Mouse (Mus musculus) kidney, adult 8-10 months (tissue): ENCODE results near the gene Prkg1.

Experiments used
- DNase-seq, 2 experiments: peaks; one replicate each; pipeline ENCODE4 v3.0.0; 2022

Prkg1 gene

DNA sequence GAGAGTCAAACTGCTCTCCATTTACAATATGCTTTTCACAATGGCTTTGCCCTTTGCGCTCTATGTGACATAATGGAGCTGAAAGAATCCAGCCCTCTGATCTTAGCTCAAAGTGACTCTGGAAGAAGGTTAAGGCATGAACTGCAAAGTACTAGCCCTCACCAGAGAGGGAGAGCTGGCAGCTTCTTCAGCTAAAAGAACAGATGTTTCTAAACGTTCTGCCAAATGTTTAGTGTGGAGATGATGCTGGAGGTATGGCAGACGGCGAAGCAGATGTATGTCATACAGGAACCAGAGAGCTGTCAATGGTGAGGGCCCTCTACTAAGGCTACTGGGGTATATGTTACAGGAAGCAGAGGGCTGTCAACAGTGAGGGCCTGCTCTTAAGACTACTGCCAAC, 148.0 kb downstream of the Prkg1 start:
- no peak for DNase-seq

DNA sequence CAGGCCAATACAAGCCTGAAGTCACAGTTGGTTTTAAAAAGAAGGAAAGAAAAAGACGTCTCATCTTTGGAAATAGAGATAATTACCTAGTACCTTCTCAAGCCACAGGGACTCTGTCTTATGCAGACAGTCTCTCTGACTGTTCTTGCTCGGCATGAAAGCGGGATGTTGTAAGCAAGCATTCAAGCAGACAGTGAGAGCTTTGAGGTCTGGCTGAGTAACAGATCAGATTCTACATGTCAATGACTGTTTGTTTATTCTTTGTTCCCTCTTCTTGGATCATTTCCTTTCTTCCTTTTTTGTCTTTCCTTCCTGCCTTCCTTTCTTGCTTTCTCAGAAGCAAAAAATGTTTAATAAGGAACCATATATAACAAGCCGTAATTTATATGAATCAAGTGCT, 148.7 kb downstream of the Prkg1 start:
- DNase-seq: no peak

DNA sequence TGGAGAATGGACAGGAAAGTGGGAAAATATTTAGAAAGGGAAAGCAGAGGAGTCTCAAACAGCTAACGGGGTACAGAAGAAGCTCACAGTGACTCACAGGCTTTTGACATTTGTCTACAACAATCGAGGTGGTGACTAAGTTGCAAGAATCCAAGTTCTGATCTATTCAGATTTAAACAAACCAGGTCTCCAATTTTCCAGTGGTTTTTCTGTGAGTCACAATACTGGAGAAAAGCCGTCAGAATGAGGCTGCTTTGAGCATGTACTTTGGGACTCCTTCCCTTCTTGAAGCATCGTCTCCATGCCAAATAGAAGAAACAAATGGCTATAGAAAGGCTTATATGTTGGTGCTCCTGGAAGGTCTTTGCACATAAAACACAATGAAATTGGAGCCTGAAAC, 151.7 kb downstream of the Prkg1 start:
- no peak for DNase-seq

DNA sequence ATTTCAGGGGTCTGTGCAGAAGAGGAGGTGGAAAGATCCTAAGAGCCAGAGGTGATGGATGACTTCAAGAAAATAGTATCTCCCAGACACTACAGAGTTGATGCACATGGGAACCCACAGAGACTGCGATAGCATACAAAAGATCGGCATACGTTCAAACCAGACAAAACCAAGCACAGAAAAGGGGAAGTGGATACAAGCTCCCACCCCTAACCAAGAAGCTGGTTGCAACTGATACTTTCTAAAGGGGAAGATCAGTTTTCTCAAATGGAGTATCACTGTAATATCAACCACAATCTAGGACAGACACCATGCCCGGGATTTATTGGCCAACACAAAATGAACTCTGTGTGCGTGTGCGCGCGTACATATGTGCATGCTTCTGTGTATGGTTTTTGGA, 162.3 kb downstream of the Prkg1 start:
- no peak for DNase-seq

DNA sequence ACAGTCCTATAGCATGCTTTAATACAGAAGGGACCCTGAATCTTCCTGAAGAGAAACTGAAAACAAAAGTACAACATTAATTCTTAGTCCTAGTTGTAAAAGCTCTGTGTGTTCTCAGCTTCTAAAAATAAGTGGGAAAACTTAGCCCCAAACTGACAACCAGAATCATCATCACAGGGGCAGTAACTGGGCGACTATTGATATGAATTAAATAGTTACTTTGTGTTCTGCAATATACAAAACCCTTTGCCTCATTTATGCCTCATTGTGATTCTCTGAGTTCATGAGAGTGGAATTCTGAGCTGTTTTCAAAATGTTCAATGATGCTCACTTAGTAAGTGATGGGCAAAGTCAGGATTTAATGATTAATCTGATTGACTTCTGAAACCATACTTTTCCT, 170.8 kb downstream of the Prkg1 start:
- DNase-seq: no peak

DNA sequence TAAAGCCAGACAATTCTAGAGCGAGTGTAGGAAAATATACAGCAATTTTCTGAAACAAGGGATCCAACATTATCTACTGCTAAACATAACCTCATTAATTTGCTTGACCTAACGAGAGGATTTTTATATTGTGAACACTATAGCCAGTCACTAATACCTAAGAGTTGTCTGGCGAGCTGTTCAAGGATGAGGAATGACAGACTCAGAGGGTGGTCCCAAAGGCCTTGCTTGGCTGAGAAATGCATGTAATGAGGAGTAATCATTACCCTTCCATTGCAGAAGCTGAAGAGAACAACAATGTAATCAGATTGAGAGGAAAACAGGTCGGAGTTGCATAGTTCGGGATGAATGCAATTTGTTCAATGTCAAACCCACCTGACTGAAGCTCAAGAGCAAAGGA, 174.1 kb downstream of the Prkg1 start:
- no peak for DNase-seq

DNA sequence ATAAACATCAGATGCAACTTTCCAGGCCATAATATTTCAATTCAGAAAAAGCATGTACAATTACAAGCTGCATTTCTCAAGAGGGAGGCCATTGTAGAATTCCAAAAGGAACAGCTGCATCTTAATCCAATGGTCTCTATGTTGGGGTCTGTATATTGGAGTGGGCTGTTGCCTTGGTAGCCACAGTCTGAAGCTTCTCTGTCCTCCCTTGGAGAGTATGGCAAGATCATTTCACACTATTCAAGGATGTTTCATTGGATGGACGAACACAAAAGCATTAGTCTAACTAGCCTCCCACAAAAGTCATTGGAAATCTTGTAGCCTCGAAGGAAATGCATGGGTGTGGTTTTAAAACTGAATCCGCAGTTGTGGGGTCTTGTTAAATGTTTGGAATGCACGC, 187.7 kb downstream of the Prkg1 start:
- DNase-seq: no peak

DNA sequence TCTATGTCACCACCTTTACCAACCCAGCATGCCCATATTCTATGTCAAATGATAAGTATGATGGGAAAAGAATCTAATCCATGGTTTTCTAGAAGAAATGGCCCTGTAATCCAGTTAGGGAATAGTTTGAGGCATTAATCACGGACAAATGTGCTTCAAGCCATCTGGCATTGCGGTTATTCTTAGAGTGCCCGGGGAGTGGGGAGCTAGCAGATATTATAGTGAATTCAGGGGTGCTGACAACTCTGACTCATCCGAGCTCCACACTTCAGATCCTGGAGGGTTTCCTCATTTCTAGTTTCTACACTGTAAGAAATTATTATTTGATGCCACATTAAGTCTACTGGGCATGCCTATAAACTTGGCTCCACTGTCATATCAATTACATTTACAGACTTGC, 200.5 kb downstream of the Prkg1 start:
- no peak for DNase-seq

DNA sequence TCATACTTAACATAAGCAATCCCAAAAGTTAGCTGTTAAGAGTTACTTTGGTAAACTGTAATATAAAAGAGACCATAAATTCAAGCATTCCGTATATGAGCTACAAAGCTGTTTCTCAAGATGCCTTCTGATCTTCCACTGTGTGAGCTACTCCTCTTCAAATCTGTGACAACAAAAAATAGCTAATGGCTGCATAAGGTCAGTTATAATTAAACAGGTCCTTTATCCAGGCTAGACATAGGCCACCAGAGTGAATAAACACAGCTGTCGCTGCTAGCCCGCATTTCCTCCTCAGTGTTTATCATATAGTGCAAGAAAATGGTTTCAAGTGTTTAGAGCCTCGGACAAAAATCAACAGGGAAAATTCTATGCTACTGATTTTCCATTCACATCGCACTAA, 218.8 kb downstream of the Prkg1 start:
- no peak for DNase-seq

DNA sequence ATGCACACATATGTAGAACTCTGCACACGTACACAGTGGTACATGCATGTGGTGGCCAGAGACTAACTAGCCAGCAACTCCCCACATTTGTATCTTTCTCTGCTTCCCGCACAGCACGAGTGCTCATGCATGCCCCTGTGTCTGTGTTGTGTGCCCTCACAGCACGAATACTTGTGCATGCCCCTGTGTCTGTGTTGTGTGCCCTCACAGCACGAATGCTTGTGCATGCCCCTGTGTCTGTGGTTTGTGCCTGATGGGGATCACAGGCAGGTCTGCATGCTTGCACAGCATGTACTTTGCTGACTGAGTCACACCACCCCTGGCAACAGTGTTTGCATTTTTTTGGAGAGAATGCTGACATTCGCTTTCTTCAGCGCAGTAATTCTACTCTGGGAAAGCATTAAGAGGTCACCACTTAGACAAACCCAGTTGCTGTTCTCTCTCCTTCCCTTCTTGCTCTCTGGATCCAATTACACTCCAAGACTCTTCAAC, 233.5 kb downstream of the Prkg1 start:
- peak; percentile 5 to 9 for DNase-seq

DNA sequence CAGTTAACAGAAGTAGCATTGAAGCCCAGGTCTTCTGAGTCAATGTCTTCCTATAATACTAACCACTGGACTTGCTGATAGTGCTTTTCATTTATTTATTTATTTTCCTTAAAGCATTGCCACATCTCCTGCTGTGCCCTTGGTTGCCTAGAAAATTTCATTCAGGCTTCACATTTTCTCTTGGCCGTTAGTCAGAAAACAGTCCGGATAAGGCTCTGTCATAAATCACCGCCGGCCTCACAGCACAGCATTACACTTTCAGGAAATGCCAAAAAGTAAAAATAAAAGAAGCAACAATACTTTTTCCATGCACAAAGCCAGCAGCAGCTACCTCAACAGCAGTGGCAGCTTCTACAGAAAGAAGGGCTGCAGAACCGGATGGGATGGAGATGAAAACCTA, 234.2 kb downstream of the Prkg1 start:
- peak; percentile 36 to 50 for DNase-seq

DNA sequence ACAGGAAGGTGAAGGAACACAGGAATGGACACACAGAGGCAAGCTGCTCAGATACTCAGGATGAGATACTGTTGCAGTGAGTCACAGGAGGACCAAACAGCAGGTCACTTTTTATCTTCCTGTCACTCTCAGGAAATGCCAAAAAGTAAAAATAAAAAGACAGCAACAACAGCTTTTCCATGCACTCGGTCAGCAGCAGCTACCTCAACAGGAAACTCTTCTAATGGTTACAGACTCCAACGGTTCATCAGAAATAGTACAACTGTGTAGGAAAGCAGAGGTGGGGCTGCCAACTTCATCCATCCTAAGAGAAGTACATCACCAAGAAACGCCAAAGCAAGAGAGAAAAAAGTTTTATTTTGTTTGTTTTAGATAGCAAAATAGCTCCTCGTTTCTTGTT, 234.9 kb downstream of the Prkg1 start:
- peak; percentile 7 to 26 for DNase-seq

DNA sequence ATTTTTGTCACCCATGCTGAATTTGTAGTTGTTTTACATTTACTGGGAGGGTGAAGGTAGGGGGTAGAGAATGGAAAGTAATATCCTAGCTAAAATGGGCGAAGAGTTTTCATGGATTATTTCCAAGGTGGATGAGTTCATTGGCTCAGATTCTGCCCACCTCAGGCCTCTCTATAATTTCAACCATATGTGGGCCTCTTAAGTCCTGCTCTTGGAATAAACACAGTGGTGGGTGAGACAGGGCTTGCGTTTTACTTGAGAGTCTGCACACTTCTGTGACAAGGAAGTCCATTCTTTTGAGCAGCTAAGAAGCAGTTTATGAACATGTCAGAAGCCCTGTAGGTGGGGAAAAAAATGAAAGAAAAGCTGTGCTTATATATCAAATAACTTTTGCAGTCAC, 250.3 kb downstream of the Prkg1 start:
- DNase-seq: no peak

DNA sequence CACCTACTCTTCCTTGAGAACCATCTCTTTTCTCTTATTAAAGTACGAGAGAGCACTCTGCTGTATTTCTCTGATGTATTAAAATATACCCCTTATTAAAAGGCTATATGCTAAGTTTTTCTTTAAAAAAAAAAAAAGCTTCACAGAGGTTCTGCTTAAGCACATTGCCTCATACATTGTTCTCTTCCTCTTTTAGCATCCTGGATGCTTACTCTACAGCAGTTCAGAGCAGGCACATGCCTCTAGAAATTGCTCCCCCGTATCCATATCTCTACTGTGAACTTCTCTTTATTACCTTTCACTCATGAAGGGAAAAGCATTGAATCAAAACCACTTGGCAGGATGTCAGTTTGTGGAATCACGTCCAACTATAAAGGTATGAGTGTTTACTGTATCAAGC, 257.0 kb downstream of the Prkg1 start:
- no peak for DNase-seq

DNA sequence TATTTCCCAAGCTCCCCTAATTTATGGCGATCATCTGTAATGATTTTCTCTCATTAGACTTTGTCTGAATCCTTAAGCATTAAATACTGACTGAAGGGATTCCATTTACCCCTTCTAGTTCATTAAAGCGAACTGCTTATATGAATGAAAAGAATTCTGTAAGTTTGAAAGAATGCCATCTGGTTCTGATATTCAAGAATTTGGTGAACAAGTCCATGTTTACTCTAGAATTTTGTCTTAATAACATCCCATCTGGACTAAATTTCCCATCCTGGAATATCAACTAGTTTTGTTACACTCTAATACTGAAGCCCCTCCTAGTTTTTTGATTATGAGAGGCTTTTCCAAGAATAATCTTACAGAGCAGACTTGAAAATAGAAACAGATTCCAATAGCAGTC, 258.5 kb downstream of the Prkg1 start:
- DNase-seq: no peak

DNA sequence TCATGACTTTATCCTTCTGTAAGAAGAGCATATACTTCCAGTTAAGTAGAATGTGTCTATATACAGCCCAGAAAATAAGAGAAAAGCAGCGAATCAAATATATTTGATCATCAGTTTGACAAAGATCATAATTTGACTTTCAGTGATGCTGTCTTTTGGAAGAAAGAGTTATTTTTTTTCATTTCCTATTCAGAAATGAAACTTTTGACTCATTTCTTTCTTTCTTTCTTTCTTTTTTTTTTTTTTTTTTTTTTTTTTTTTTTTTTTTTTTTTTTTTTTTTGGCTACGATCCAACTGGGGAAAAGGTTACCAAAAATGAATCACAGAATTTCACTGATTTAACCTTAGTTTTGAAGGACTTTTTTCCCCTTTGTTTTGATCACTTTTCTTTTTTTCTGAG, 259.8 kb downstream of the Prkg1 start:
- no peak for DNase-seq

DNA sequence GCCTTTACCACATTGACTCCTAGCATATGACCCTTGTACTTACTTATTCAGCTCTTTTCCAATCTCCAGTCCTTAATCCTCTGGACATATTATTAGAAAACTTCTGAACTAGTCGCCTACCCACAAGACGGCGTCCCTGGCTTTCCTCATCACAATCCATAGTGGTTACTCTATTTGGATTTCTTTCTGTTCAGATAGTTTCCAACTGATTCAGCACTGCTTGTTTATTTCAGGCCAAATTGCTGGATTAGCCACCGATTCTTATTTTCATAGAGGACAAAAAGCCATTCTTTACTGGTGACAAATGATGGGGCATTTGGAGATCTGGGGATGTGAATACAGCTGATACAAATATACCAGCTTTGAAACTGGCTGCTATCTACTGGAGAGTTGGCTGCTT, 267.4 kb downstream of the Prkg1 start:
- DNase-seq: no peak

DNA sequence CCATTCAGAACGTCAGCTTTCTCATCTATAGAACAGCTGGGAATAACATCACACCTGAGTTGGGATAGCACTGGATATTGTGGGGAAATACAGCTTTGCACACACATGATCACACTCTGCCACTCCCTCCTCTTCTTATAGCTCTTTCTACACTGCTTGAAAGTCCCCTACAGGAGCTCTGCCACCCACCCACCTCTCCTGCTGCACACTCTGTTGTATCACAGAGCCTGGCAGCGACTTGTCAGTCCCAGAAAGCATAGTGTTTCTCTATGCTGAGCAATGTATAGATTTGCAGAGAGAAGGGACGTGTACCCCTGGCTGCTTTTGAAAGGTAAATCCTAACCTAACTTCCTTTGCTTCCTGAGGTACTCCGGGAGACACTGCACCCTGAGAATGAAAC, 275.2 kb downstream of the Prkg1 start:
- no peak for DNase-seq

DNA sequence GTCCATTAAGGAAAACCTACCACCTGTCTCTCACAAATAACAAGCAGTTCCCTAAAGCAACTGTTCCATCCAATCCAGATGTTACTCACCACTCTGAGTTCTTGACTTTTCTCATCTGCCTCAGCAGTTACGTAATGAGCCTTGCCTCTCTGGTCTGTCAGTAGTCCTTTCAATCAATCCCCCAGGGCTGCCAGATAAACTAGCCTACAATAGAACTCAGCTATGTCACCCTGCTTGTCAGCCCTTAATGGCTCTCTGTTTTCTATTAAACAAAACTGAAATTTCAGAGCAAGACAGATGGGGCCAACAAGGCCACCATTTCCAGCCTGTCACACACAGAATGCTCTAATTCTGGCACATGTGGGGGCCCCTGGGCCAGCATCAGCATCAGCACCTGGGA, 293.1 kb downstream of the Prkg1 start:
- DNase-seq: no peak

DNA sequence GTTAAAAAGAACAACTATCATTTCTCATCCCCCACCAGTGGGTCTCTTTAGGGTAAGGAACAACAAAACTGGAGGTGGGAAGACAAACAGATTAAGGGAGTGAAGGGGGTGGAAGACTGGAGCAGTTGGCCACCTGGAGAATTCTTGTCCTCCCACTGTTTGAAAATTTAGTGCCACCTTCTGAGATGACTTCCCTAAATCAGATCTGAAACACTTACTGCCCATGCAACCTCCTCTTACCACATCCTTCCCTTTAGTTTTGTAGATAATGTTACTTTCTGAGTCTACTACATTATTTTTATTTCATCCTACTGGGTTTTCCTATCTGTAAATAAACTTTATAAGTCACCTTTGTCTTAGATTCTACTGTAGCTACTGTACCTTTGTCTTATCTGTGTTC, 304.6 kb downstream of the Prkg1 start:
- DNase-seq: no peak

DNA sequence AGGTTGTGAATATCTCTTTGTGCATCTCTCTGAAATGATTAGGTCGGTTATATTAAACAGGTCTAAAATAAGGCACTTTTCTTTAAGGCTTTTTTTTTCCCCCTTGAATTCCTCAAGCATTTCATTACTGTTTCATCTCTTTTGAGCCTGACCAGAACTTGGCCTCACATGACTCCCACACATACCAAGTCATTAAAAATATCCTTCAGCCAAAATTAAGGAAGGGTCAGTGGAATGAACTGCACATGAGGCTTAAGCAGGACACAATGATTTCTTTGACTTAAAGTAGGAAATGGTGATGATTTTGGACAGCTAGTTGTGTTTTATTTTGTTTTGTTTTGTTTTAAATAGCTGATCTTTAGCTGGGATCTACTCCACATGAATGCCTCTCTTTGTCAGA, 320.7 kb downstream of the Prkg1 start:
- no peak for DNase-seq

DNA sequence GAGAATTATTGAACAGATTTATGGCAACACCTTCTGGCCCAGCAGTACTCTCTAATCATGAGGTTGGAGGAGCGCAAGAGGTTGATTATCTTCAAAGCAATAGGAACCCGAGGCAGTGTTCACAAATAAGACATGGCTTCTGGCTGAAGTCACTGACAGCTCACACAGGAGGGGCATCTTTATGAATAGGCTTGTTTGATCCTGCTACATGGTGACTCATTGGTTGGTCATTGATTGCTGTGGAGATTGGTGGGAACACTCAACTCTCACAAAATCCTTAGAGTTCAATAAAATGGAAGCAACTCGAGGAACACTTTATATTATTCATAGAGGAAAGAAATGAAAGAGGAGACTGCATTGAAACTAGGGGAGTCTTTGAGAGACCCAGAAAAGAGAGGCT, 322.5 kb downstream of the Prkg1 start:
- no peak for DNase-seq

DNA sequence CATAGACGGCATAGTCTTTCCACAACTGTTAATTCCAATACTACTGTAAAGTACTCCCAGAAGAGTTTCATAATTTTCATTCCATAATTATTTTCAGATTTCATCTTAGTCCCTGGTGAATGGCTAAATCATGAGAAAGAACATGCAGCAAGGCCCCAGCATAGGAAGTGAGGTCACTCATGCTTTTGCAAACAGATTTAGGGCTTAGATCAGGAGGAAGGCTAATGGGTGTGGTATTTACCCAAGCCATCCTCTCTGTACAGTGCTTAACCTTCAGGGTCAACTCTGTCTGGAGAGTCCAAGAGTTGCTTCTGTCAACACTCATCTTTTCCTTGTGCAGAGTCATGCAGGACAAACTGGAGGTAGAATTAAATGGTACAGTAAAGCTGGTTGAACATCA, 331.4 kb downstream of the Prkg1 start:
- DNase-seq: no peak

DNA sequence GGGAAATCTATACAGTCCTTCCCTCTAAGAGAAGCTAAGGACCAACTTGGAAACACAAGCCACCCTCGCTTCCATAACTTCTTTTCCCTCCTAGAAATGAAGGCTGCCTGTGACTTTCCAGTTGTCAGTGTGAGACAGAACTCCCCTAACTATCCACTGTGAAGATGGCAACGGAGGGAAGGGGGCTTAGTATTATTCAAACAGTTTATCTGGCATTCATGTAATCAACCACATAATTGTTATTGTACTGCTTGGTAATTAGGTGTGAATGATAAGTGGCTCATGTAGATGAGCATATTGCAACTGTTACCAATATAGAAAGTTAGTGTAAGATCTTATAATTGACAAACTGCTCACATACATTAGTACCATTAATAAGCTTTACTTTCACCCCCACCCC, 333.4 kb downstream of the Prkg1 start:
- DNase-seq: no peak

DNA sequence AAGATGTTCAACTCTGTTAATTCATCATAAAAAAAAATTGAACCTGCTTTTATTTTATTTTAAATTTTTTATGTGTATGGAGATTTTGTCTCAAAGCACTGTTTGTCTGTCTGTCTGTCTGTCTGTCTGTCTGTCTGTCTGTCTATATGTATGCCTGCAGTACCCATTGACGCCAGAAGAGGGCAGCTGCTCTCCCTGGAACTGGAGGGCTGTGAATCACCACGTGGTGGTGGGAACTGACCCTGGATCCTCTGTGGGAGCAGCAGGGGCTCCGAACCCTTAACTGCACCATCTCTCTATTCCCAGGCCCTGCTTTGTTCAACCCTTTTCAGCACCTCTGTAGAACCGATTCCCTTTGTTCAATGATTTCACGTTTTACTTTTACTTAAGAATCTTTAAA, 338.7 kb downstream of the Prkg1 start:
- no peak for DNase-seq

DNA sequence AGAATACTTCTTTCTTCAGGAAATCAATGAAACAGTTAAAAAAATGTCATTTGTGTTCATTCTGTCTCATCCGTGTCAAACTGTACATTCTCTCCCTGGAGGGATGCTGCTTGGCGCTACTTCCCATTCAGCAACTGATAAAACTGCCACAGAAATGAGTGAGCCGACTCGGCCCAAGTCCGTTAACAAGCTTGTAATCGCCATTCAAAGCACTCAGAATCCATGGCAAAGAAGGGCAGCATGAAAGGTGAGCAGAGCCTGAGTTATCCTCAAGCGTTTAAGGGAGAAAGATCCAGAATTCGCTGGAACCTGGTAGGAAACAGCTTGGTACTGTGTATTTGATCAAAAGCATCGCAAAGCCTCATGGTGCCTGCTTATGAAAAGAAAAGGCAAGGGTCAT, 339.6 kb downstream of the Prkg1 start:
- no peak for DNase-seq
